Mouse (Mus musculus) liver, adult 2 months (tissue): Measurements from ENCODE around the gene Col23a1. TPM values are rescaled to one million over a fixed set of nuclear protein-coding genes. Genes with fewer than 3 reads are reported as not detected.

ENCODE experiments used
- DNase-seq: peaks from one replicate; pipeline ENCODE4 v3.0.0-alpha.2; 2011; ENCODE audit warnings: low read depth, low spot score; ENCODE audit errors: extremely low read depth
- H3K27ac ChIP-seq: fragments of 200-500 bp; replicated peaks from 2 replicates; pipeline ENCODE4 v1.5.1; 2012; ENCODE audit warnings: low read depth, mild to moderate bottlenecking, control low read depth, inconsistent platforms, low read length; ENCODE audit not compliant: insufficient read depth
- H3K27me3 ChIP-seq: fragments of 200-500 bp; 2 replicates; pipeline ENCODE4 v1.6.1; 2012; ENCODE audit warnings: mild to moderate bottlenecking, moderate library complexity, low read length, inconsistent platforms; ENCODE audit not compliant: control insufficient read depth, insufficient read depth
- H3K36me3 ChIP-seq: fragments of 200-500 bp; 2 replicates; pipeline ENCODE4 v1.6.1; 2012; ENCODE audit warnings: low read length, inconsistent platforms; ENCODE audit not compliant: control insufficient read depth, insufficient read depth
- H3K4me1 ChIP-seq: fragments of 200-500 bp; 2 replicates; pipeline ENCODE4 v1.6.1; 2011; ENCODE audit warnings: low read length; ENCODE audit not compliant: control insufficient read depth, insufficient read depth
- H3K4me3 ChIP-seq: fragments of 200-500 bp; 2 replicates; pipeline ENCODE4 v1.5.1; 2011; ENCODE audit warnings: low read depth, mild to moderate bottlenecking, control low read depth, low read length, moderate library complexity; ENCODE audit not compliant: insufficient read depth
- H3K79me2 ChIP-seq: fragments of 200-500 bp; 2 replicates; pipeline ENCODE4 v1.6.1; 2012; ENCODE audit warnings: inconsistent platforms, mild to moderate bottlenecking, low read length, moderate library complexity; ENCODE audit not compliant: control insufficient read depth, insufficient read depth
- H3K9ac ChIP-seq: fragments of 200-500 bp; 2 replicates; pipeline ENCODE4 v1.6.1; 2012; ENCODE audit warnings: low read depth, mild to moderate bottlenecking, control low read depth, inconsistent platforms, low read length
- CTCF ChIP-seq: fragments of 200-500 bp; IDR thresholded peaks from 2 replicates; pipeline ENCODE4 v1.5.1; 2011; ENCODE audit warnings: low read depth, low read length, control low read depth
- POLR2A ChIP-seq: fragments of 200-500 bp; IDR thresholded peaks from 2 replicates; pipeline ENCODE4 v1.6.1; 2011; ENCODE audit warnings: low read length, control low read depth; ENCODE audit not compliant: insufficient read depth; ENCODE audit errors: extremely low read depth
- WGBS: fragments of 180-500 bp; shearing (Covaris S2); methylation state at CpG from one replicate; pipeline ENCODE4 v1.1.7; 2018; 5-methylcytosine and 5-hydroxymethylcytosine counted together
- polyA plus RNA-seq: library from polyadenylated mRNA; depleted of rRNA; stranded (reverse); fragments of >200 nt; gene quantifications from 2 replicates; pipeline ENCODE4 v1.2.3, GENCODE M21; 2012
- total RNA-seq: library from RNA; depleted of rRNA; stranded (reverse); fragments of >200 nt; gene quantifications from 2 replicates; pipeline ENCODE4 v1.2.3, GENCODE M21; 2014

The Col23a1 gene
- total and polyA plus RNA-seq, 2 experiments: 0.05 to 0.09 TPM

- Histone ChIP-seq H3K9ac (peak overlapping the region; percentile 86), H3K27ac (no peak overlapping the region), H3K79me2 (peaks cover 4% of the 10 kb centered on the region; the same call in 1 of the 2 replicates), H3K4me1 (peaks cover 9% of the 10 kb centered on the region), H3K36me3 (peaks cover 4% of the 10 kb centered on the region; the same call in 1 of the 2 replicates), H3K4me3 (no peak overlapping the region), H3K27me3 (no peaks in the 10 kb centered on the region)
- WGBS: 39% methylated on average over 8 of the region's 8 CpGs
- DNase-seq: no peak
- TF ChIP-seq CTCF: no peak
These were observed 296.0 kb downstream of the Col23a1 start for GRCm38 (mm10) chr11:51585608-51586252.

- Histone ChIP-seq H3K4me3 (no peak overlapping the region), H3K9ac (no peak overlapping the region), H3K4me1 (peaks cover 9% of the 10 kb centered on the region), H3K79me2 (peaks cover 4% of the 10 kb centered on the region; the same call in 1 of the 2 replicates), H3K27me3 (no peaks in the 10 kb centered on the region), H3K36me3 (peaks cover 6% of the 10 kb centered on the region; the same call in 1 of the 2 replicates), H3K27ac (no peak overlapping the region)
- 72% methylated on average over 13 of the region's 13 CpGs for WGBS
- no peak for TF ChIP-seq POLR2A
- TF ChIP-seq CTCF: no peak
- no peak for DNase-seq
These were observed 296.7 kb downstream of the Col23a1 start for GRCm38 (mm10) chr11:51586411-51586810.

- no peak for DNase-seq
- Histone ChIP-seq H3K27ac (no peak overlapping the region), H3K9ac (no peak overlapping the region), H3K4me1 (peaks cover 9% of the 10 kb centered on the region), H3K36me3 (peaks cover 10% of the 10 kb centered on the region), H3K79me2 (peaks cover 4% of the 10 kb centered on the region; the same call in 1 of the 2 replicates), H3K27me3 (no peaks in the 10 kb centered on the region), H3K4me3 (no peak overlapping the region)
- no peak for TF ChIP-seq CTCF
- no peak for TF ChIP-seq POLR2A
- WGBS: 97% methylated on average over 1 of the region's 1 CpGs
These were observed 297.3 kb downstream of the Col23a1 start for GRCm38 (mm10) chr11:51587059-51587458.

GRCm38 (mm10) chr11:51588833-51589232, 299.1 kb downstream of the Col23a1 start:
- H3K9ac ChIP-seq: no peak overlapping the region
- no peaks in the 10 kb centered on the region for H3K27me3 ChIP-seq
- DNase-seq: no peak
- H3K4me3 ChIP-seq: no peak overlapping the region
- TF ChIP-seq POLR2A (no peak), CTCF (no peak)
- 98% methylated on average over 3 of the region's 3 CpGs for WGBS
- H3K27ac ChIP-seq: no peak overlapping the region
- peaks cover 23% of the 10 kb centered on the region for H3K36me3 ChIP-seq
- H3K79me2 ChIP-seq: peaks cover 4% of the 10 kb centered on the region; the same call in 1 of the 2 replicates
- H3K4me1 ChIP-seq: peaks cover 9% of the 10 kb centered on the region

- no peak for DNase-seq
- Histone ChIP-seq H3K36me3 (peaks cover 28% of the 10 kb centered on the region), H3K27ac (no peak overlapping the region), H3K4me3 (no peak overlapping the region), H3K27me3 (no peaks in the 10 kb centered on the region), H3K4me1 (peaks cover 9% of the 10 kb centered on the region), H3K9ac (no peak overlapping the region), H3K79me2 (peaks cover 4% of the 10 kb centered on the region; the same call in 1 of the 2 replicates)
- TF ChIP-seq POLR2A (no peak), CTCF (no peak)
These were observed 300.3 kb downstream of the Col23a1 start for GRCm38 (mm10) chr11:51590002-51590401.

- Histone ChIP-seq H3K4me1 (no peaks in the 10 kb centered on the region; the same call in none of the 2 replicates), H3K4me3 (no peak overlapping the region), H3K36me3 (peaks cover 40% of the 10 kb centered on the region), H3K79me2 (no peaks in the 10 kb centered on the region), H3K9ac (no peak overlapping the region), H3K27ac (no peak overlapping the region), H3K27me3 (no peaks in the 10 kb centered on the region)
- 28% methylated on average over 7 of the region's 7 CpGs for WGBS
- no peak for DNase-seq
- no peak for TF ChIP-seq POLR2A
- no peak for TF ChIP-seq CTCF
These were observed 301.4 kb downstream of the Col23a1 start for GRCm38 (mm10) chr11:51591168-51591567.
